Mouse (Mus musculus) ES-E14 (cell line): ENCODE data around the gene Gm34653.

Source experiments
- CHD2 ChIP-seq: IDR thresholded peaks from 2 replicates; pipeline ENCODE4 v1.6.1; 2014; ENCODE audit warnings: mild to moderate bottlenecking, low read depth, low read length, inconsistent platforms
- HCFC1 ChIP-seq: IDR thresholded peaks from 2 replicates; pipeline ENCODE4 v1.6.1; 2012; ENCODE audit warnings: low read length, inconsistent platforms, borderline replicate concordance; ENCODE audit not compliant: insufficient read depth
- MAFK ChIP-seq: IDR thresholded peaks from 2 replicates; pipeline ENCODE4 v1.6.1; 2014; ENCODE audit warnings: mild to moderate bottlenecking, low read depth, low read length, inconsistent platforms; ENCODE audit not compliant: insufficient read depth
- ZC3H11A ChIP-seq: IDR thresholded peaks from 2 replicates; pipeline ENCODE4 v1.6.1; 2012; ENCODE audit warnings: low read depth, mild to moderate bottlenecking, inconsistent platforms, low read length, borderline replicate concordance
- ZNF384 ChIP-seq: IDR thresholded peaks from 2 replicates; pipeline ENCODE4 v1.6.1; 2012; ENCODE audit warnings: low read depth, low read length, inconsistent platforms

- TF ChIP-seq ZNF384 (no peak), MAFK (no peak), CHD2 (no peak), ZC3H11A (no peak), HCFC1 (no peak)
Measured at GRCm38 (mm10) chr2:34843211-34843939, 10.6 kb downstream of the Gm34653 start.
